Mouse (Mus musculus) forebrain, postnatal 0 days (tissue): ENCODE measurements at regions not wholly inside any gene's neighbourhood (a gene's known extent, or its start where the extent isn't known, plus 50 kb on each side); places are given as distances from the start of the nearest gene placed in this dataset.

ENCODE experiments used
- ATAC-seq: fragments of 200-750 bp; cut with Nextera tagmentation; 2 replicates; pipeline ENCODE4 v1.8.0; 2017; ENCODE audit warnings: mild to moderate bottlenecking, moderate library complexity
- DNase-seq: peaks from one replicate; pipeline ENCODE4 v3.0.0-alpha.2; 2015
- H3K27ac ChIP-seq: fragments of 300-500 bp; sonication (generic); 2 replicates; pipeline ENCODE4 v1.5.1; 2014; ENCODE audit warnings: low read depth, mild to moderate bottlenecking, antibody characterized with exemption, low read length, moderate library complexity, mixed read lengths
- H3K27me3 ChIP-seq: fragments of 300-500 bp; sonication (generic); 2 replicates; pipeline ENCODE4 v1.6.1; 2014; ENCODE audit warnings: mild to moderate bottlenecking, low read length, mixed read lengths; ENCODE audit not compliant: insufficient read depth
- H3K36me3 ChIP-seq: fragments of 300-500 bp; sonication (generic); 2 replicates; pipeline ENCODE4 v1.6.1; 2014; ENCODE audit warnings: mild to moderate bottlenecking, moderate library complexity; ENCODE audit not compliant: insufficient read depth
- H3K4me1 ChIP-seq: fragments of 300-500 bp; sonication (generic); 2 replicates; pipeline ENCODE4 v1.6.1; 2014; ENCODE audit warnings: antibody characterized with exemption; ENCODE audit not compliant: insufficient read depth
- H3K4me2 ChIP-seq: fragments of 300-500 bp; sonication (generic); 2 replicates; pipeline ENCODE4 v1.6.1; 2014; ENCODE audit warnings: low read depth, mild to moderate bottlenecking, moderate library complexity
- H3K4me3 ChIP-seq: fragments of 300-500 bp; sonication (generic); 2 replicates; pipeline ENCODE4 v1.5.1; 2014; ENCODE audit warnings: low read depth, low read length, mixed read lengths
- H3K9ac ChIP-seq: fragments of 300-500 bp; sonication (generic); 2 replicates; pipeline ENCODE4 v1.6.1; 2014; ENCODE audit warnings: mild to moderate bottlenecking
- H3K9me3 ChIP-seq: fragments of 300-500 bp; sonication (generic); 2 replicates; pipeline ENCODE4 v1.6.1; 2016; ENCODE audit warnings: low read length
- CTCF ChIP-seq: sonication (generic); IDR thresholded peaks from 2 replicates; pipeline ENCODE4 v1.5.1; 2016; ENCODE audit warnings: antibody characterized with exemption, control low read depth, low read depth
- WGBS: fragments of 180-500 bp; shearing (Covaris S2); extraction: QIAGEN DNeasy Blood & Tissue Kit; methylation state at CpG from one replicate; pipeline ENCODE4 v1.1.7; 2014; 5-methylcytosine and 5-hydroxymethylcytosine counted together

GRCm38 (mm10) chr2:113959025-113959767, 54.2 kb downstream of the Gjd2 start:
- WGBS, result 44% methylated on average over 6 of the region's 6 CpGs
- no peaks in the 10 kb centered on the region for H3K36me3 ChIP-seq
- no peak for DNase-seq
- TF ChIP-seq CTCF, result no peak
- no peaks in the 10 kb centered on the region for H3K9me3 ChIP-seq
- H3K4me3 ChIP-seq, result no peak overlapping the region
- no peaks in the 10 kb centered on the region for H3K4me1 ChIP-seq
- H3K9ac ChIP-seq, result no peak overlapping the region
- no peaks in the 10 kb centered on the region for H3K27me3 ChIP-seq
- ATAC-seq, result peak; percentile 55
- H3K4me2 ChIP-seq, result no peak overlapping the region
- no peak overlapping the region for H3K27ac ChIP-seq

- H3K4me2 ChIP-seq, result no peak overlapping the region
- no peak overlapping the region for H3K4me3 ChIP-seq
- H3K4me1 ChIP-seq, result no peaks in the 10 kb centered on the region
- H3K9ac ChIP-seq, result no peak overlapping the region
- no peak for DNase-seq
- no peak for ATAC-seq
- H3K9me3 ChIP-seq, result no peaks in the 10 kb centered on the region
- no peaks in the 10 kb centered on the region for H3K36me3 ChIP-seq
- no peak for TF ChIP-seq CTCF
- no peak overlapping the region for H3K27ac ChIP-seq
- no peaks in the 10 kb centered on the region for H3K27me3 ChIP-seq
Observed at GRCm38 (mm10) chr2:113952480-113952879, 60.9 kb downstream of the Gjd2 start.

GRCm38 (mm10) chr2:113949296-113949990, 64.0 kb downstream of the Gjd2 start:
- H3K4me1 ChIP-seq, result no peaks in the 10 kb centered on the region
- H3K9ac ChIP-seq, result no peak overlapping the region
- no peak overlapping the region for H3K4me2 ChIP-seq
- H3K9me3 ChIP-seq, result no peaks in the 10 kb centered on the region
- no peak for TF ChIP-seq CTCF
- H3K4me3 ChIP-seq, result no peak overlapping the region
- WGBS, result 43% methylated on average over 2 of the region's 2 CpGs
- peak; percentile 73 for DNase-seq
- H3K27me3 ChIP-seq, result no peaks in the 10 kb centered on the region
- no peaks in the 10 kb centered on the region for H3K36me3 ChIP-seq
- H3K27ac ChIP-seq, result no peak overlapping the region
- peak; percentile 86 for ATAC-seq

GRCm38 (mm10) chr2:113931689-113932088, 81.7 kb downstream of the Gjd2 start:
- TF ChIP-seq CTCF, result no peak
- Histone ChIP-seq H3K36me3 (no peaks in the 10 kb centered on the region), H3K4me2 (no peak overlapping the region), H3K9me3 (no peaks in the 10 kb centered on the region), H3K27me3 (no peaks in the 10 kb centered on the region), H3K4me3 (no peak overlapping the region), H3K9ac (no peak overlapping the region), H3K4me1 (no peaks in the 10 kb centered on the region), H3K27ac (no peak overlapping the region)
- DNase-seq (no peak), ATAC-seq (no peak)
- WGBS, result 91% methylated on average over 4 of the region's 4 CpGs

- TF ChIP-seq CTCF, result no peak
- no peak overlapping the region for H3K27ac ChIP-seq
- H3K36me3 ChIP-seq, result no peaks in the 10 kb centered on the region
- no peaks in the 10 kb centered on the region for H3K9me3 ChIP-seq
- H3K4me3 ChIP-seq, result no peak overlapping the region
- H3K9ac ChIP-seq, result no peak overlapping the region
- ATAC-seq (no peak), DNase-seq (no peak)
- no peak overlapping the region for H3K4me2 ChIP-seq
- H3K27me3 ChIP-seq, result no peaks in the 10 kb centered on the region
- WGBS, result 61% methylated on average over 1 of the region's 1 CpGs
- no peaks in the 10 kb centered on the region for H3K4me1 ChIP-seq
Observed at GRCm38 (mm10) chr2:113930948-113931347, 82.5 kb downstream of the Gjd2 start.

- ATAC-seq, result no peak
- H3K9me3 ChIP-seq, result no peaks in the 10 kb centered on the region
- DNase-seq, result no peak
- H3K4me2 ChIP-seq, result no peak overlapping the region
- H3K27ac ChIP-seq, result no peak overlapping the region
- no peak overlapping the region for H3K9ac ChIP-seq
- H3K36me3 ChIP-seq, result no peaks in the 10 kb centered on the region
- no peak overlapping the region for H3K4me3 ChIP-seq
- no peaks in the 10 kb centered on the region for H3K27me3 ChIP-seq
- 96% methylated on average over 1 of the region's 1 CpGs for WGBS
- H3K4me1 ChIP-seq, result no peaks in the 10 kb centered on the region
- no peak for TF ChIP-seq CTCF
Observed at GRCm38 (mm10) chr2:113929650-113930049, 81.2 kb upstream of the Arhgap11a start.

GRCm38 (mm10) chr2:113924138-113924537, 75.7 kb upstream of the Arhgap11a start:
- Histone ChIP-seq H3K27me3 (no peaks in the 10 kb centered on the region), H3K4me3 (no peak overlapping the region), H3K4me2 (no peak overlapping the region), H3K9me3 (no peaks in the 10 kb centered on the region), H3K27ac (no peak overlapping the region), H3K36me3 (no peaks in the 10 kb centered on the region), H3K4me1 (no peaks in the 10 kb centered on the region), H3K9ac (no peak overlapping the region)
- ATAC-seq (no peak), DNase-seq (no peak)
- TF ChIP-seq CTCF, result no peak
- 60% methylated on average over 2 of the region's 2 CpGs for WGBS
